Mouse (Mus musculus) G1E (cell line): ENCODE measurements around the gene Kcnk12. TPM values are rescaled to one million over a fixed set of nuclear protein-coding genes. Genes with fewer than 3 reads are reported as not detected.

Experiments
- ATAC-seq: 2 replicates; pipeline ENCODE4 v1.8.0; 2016; ENCODE audit warnings: mild to moderate bottlenecking; ENCODE audit not compliant: insufficient number of reproducible peaks, poor library complexity, low FRiP score, severe bottlenecking; ENCODE audit errors: extremely low read depth
- DNase-seq: peaks from one replicate; pipeline ENCODE4 v3.0.0; 2012; ENCODE audit warnings: low spot score
- H3K27me3 ChIP-seq: 2 replicates; pipeline ENCODE4 v1.6.1; 2012; ENCODE audit warnings: mild to moderate bottlenecking, low read length, inconsistent platforms; ENCODE audit not compliant: insufficient read depth
- H3K36me3 ChIP-seq: replicated peaks from 2 replicates; pipeline ENCODE3; 2012; ENCODE audit warnings: mild to moderate bottlenecking, inconsistent platforms
- H3K4me1 ChIP-seq: 2 replicates; pipeline ENCODE4 v1.6.1; 2012; ENCODE audit warnings: low read depth, low read length, inconsistent platforms, mixed read lengths; ENCODE audit not compliant: insufficient read depth
- H3K4me3 ChIP-seq: 2 replicates; pipeline ENCODE4 v1.5.1; 2012; ENCODE audit warnings: low read depth, mild to moderate bottlenecking, inconsistent platforms, low read length, moderate library complexity, mixed read lengths
- H3K9me3 ChIP-seq: replicated peaks from 2 replicates; pipeline ENCODE4 v1.6.1; 2012; ENCODE audit warnings: inconsistent platforms
- CTCF ChIP-seq: IDR thresholded peaks from 2 replicates; pipeline ENCODE4 v1.5.1; 2012; ENCODE audit warnings: low read depth, low read length, inconsistent platforms, mixed read lengths
- GATA1 ChIP-seq: IDR thresholded peaks from 2 replicates; pipeline ENCODE4 v1.6.1; 2012; ENCODE audit warnings: borderline replicate concordance, low read length, inconsistent platforms, mixed read lengths
- GATA2 ChIP-seq: IDR thresholded peaks from 2 replicates; pipeline ENCODE4 v1.6.1; 2012; ENCODE audit warnings: low read depth, low read length, inconsistent platforms, borderline replicate concordance
- POLR2AphosphoS5 ChIP-seq: IDR thresholded peaks from 2 replicates; pipeline ENCODE4 v1.6.1; 2012; ENCODE audit warnings: low read depth, low read length, inconsistent platforms; ENCODE audit not compliant: insufficient replicate concordance
- TAL1 ChIP-seq: conservative IDR thresholded peaks from 2 replicates; pipeline ENCODE4 v1.6.1; 2012; ENCODE audit warnings: low read depth, low read length, inconsistent platforms, mixed read lengths
- polyA plus RNA-seq: library from polyadenylated mRNA; stranded (reverse); fragments of >175 nt; gene quantifications from 2 replicates; pipeline ENCODE4 v1.2.3, GENCODE M21; 2012
- total RNA-seq, 2 experiments: library from RNA; stranded (forward) in 1 of 2; stranded (reverse) in 1 of 2; fragments of 200-1000 nt in 1 of 2; fragments of >200 nt in 1 of 2; fragmentation: Nextera tagmentation in 1 of 2; gene quantifications; 2 replicates each; pipeline ENCODE4 v1.2.3; 2014 to 2017

Gene Kcnk12
- total and polyA plus RNA-seq, 3 experiments: not detected

DNA sequence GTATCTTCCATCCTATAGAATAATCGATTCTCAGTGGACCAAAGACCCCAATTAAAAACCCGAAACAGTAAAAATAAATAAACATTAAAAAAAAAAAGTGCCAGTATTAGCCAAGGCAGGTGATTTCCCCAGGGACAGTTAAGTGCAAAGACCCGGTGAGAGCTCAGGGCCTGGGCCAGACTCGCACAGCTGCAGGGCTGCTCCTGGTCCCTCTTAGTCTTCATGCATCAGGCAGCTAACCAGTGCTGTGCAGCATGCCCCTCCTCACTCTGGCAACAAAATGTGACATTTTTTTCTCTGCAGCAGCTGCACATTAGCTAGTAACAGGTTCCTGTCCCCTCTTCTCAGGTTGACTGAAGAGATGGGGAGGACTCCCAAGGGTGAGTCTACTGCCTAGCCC is 65.8 kb downstream of the Kcnk12 start:
- no peak for DNase-seq
- H3K4me3 ChIP-seq: no peak overlapping the region
- TF ChIP-seq GATA1 (no peak), TAL1 (no peak), CTCF (no peak), POLR2AphosphoS5 (no peak), GATA2 (no peak)
- no peaks in the 10 kb centered on the region for H3K9me3 ChIP-seq
- no peak for ATAC-seq
- no peaks in the 10 kb centered on the region for H3K4me1 ChIP-seq
- no peaks in the 10 kb centered on the region for H3K27me3 ChIP-seq
- H3K36me3 ChIP-seq: no peaks in the 10 kb centered on the region

DNA sequence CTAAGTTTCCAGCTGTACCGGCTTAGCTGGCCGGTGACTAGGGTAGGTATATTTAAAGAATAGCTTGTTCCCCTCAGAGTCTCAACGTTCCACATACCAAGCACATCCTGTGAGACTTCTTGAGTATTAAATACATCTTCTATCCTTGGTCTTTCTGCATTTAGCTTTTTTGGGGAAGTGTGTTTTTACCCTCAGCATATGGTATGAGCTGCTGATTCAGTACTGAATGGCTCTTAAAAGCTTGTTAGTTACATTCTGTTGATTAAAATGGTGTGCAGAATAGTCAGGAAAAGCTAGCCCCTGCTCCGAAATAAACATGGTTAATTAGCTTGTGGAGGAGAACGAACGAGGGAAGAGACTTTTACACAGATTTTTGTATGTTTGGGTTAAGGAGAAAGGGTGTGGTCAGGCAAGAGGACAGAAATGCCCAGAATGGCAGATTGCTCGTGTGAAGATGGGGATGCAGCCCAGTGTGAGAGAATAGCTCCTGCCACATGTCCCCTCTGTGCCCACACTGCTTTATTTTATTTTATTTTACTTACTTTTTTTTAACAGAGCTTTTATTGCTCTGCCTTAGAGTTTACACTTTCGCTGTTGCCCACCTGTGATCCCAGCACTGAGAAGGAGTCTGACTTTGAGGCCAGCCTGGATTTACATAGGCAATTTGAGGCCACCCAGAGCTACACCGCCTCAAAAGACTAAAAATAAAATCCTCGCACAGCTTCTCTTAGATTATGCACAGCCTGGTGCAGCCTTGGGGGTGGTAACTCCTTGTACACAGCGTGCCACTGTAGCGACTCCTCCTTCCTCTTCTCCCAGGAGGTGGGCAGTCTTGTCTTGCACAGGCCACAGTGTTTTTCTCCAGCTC is 71.1 kb downstream of the Kcnk12 start:
- ATAC-seq: no peak
- no peak overlapping the region for H3K4me3 ChIP-seq
- no peaks in the 10 kb centered on the region for H3K9me3 ChIP-seq
- no peaks in the 10 kb centered on the region for H3K27me3 ChIP-seq
- H3K36me3 ChIP-seq: peaks cover 41% of the 10 kb centered on the region
- TF ChIP-seq TAL1 (no peak), POLR2AphosphoS5 (no peak), CTCF (no peak), GATA2 (no peak), GATA1 (no peak)
- H3K4me1 ChIP-seq: no peaks in the 10 kb centered on the region
- DNase-seq: no peak

DNA sequence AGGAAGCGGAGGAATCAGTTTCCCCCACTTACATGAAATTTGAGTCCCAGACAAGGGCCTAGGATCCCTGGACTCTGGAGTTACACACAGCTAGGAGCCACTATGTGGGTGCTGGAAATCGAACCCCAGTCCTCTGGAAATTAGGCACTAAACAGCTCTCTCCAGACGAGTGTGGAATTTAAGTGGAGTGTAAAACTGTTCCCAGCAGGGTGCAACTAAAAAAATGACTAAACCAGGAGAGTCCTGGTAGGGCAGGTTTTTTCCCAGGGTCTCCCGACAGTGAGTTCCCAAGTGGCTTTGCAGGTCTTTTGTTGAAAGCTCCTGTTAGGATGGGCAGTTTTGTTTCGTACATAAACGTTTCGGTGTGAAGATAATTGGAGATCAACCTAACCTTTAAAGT is 73.1 kb downstream of the Kcnk12 start:
- no peak for ATAC-seq
- Histone ChIP-seq H3K4me3 (no peak overlapping the region), H3K4me1 (no peaks in the 10 kb centered on the region), H3K36me3 (peaks cover 60% of the 10 kb centered on the region), H3K9me3 (no peaks in the 10 kb centered on the region), H3K27me3 (no peaks in the 10 kb centered on the region)
- no peak for DNase-seq
- TF ChIP-seq GATA2: no peak
- no peak for TF ChIP-seq POLR2AphosphoS5
- no peak for TF ChIP-seq GATA1
- TF ChIP-seq TAL1: no peak
- TF ChIP-seq CTCF: no peak

DNA sequence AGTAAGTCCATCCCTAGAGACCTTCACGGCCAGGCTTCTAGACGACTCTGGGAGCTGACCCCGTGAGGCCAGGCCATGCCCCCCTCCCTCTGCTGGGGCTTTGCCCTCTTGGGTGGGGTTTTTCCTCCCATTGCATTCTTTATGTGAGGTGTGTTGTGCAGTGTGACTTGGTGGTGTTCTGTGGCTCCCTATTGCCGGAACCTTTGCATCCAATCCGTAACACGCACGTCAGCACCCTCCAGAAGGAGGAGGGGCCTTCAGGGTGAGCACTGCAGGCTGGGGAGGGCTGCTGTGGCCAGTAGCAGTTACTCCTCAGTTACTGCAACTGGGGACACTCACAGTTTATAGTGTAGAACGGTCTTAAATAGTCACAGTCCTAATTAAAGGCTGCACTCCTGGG is 97.7 kb downstream of the Kcnk12 start:
- DNase-seq: no peak
- peaks cover 93% of the 10 kb centered on the region for H3K36me3 ChIP-seq
- no peak overlapping the region for H3K4me3 ChIP-seq
- H3K27me3 ChIP-seq: no peaks in the 10 kb centered on the region
- ATAC-seq: no peak
- H3K9me3 ChIP-seq: no peaks in the 10 kb centered on the region
- H3K4me1 ChIP-seq: peaks cover 6% of the 10 kb centered on the region
- no peak for TF ChIP-seq GATA1
- TF ChIP-seq TAL1: no peak
- TF ChIP-seq POLR2AphosphoS5: no peak
- TF ChIP-seq CTCF: no peak
- TF ChIP-seq GATA2: no peak

DNA sequence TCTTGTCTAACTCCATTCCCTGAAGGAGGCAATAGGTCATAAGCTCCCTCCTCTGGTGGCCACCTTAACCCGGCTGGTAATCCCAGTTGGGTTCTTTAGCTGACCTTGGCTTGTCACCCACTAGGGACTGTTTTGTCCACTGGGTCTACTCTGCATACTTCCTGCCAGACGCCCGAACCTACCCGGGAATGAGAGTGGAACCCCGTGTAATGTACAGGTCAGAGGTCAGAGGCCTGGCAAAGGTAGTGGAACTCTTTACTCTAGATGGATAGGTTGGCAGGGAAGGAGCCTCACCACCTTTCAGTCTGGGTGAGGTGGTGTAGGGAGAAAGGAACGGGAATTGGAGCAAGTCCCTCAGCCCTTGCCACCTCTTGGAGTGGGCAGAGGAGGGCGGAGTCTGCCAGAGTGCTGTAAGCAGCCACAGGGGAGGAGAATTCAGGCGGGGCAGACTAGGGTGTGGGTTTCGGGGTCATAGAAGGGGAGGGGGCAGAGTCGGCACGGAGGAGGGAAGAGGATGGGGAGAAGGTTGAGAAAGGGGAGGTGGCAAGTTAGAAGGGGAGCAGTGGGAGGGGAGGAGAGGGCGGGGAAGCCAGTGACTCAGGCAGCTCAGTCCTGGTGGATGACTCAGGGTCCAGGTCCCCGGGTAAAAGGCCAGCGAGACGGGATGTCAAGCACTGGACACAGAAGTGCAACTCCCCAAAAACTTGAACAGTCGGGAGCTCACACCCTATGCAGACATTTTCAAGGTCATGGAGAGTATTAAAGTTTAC is 98.6 kb downstream of the Kcnk12 start:
- Histone ChIP-seq H3K27me3 (no peaks in the 10 kb centered on the region), H3K4me1 (peaks cover 6% of the 10 kb centered on the region), H3K4me3 (no peak overlapping the region), H3K36me3 (peaks cover 92% of the 10 kb centered on the region), H3K9me3 (no peaks in the 10 kb centered on the region)
- TF ChIP-seq GATA1 (no peak), TAL1 (no peak)
- ATAC-seq: no peak
- no peak for DNase-seq

DNA sequence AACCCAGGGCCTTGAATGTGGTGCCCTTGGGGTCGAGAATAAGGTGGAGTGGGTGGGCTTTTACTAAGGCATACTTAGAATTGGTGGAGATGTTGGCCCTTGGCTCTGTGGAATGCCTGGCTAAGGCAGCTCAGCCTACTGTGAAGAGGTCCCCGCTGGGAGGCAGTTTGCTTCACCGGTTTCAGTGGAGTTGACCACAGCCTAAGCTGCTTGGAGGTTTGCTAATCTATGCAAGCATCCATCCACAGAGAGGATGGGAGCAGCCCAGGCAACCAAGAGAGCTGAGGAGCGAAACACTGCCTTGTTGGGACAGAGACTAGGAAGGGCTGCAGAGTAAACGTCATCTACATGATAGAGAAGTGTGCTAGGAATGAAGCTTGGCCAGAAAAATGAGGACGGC is 101.0 kb downstream of the Kcnk12 start:
- Histone ChIP-seq H3K4me3 (no peak overlapping the region), H3K36me3 (peaks cover 92% of the 10 kb centered on the region), H3K4me1 (peaks cover 6% of the 10 kb centered on the region), H3K9me3 (no peaks in the 10 kb centered on the region), H3K27me3 (no peaks in the 10 kb centered on the region)
- TF ChIP-seq TAL1 (no peak), GATA1 (no peak), POLR2AphosphoS5 (no peak), CTCF (no peak), GATA2 (no peak)
- DNase-seq: no peak
- ATAC-seq: no peak
